In the genomic region with DNA sequence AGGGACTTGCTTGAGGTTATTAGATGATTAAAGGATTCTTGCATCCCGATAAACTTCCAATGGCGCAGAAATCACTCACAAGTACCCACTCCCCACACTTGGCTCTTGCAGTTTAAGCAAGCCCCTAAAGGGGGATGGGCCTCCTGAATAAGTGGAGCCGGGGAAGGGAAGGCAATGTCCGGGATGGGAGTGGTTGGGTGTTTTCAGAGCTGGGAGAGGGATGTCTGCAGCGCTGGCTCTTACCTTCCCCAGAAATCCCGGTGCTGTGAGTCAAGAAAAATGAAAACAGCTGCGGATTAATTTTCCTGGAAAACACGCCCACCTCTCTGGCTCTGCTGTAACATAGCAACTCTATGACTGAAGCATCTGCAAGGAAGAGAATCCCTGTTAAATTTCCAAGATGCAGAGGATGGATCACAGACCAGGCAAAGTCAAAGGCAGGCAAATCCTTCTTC, we compare ENCODE assay signal across 9 mouse cellular contexts. TPM values are rescaled to one million over a fixed set of nuclear protein-coding genes. Genes with fewer than 3 reads are reported as not detected.
DNase-seq lines count a peak whose midpoint lies in the region; ATAC-seq lines count a peak whose summit lies in the region.
"Had no signal": no experiment of that assay in that cellular context is flagged by ENCODE, and none has a peak within 500 bp of the region (broad histone marks: within the 10 kb centered on the region; RNA-seq: fewer than 3 reads in every experiment).

A gene (minus strand): TSS at position 405 of the 455 bp plus-strand sequence.

- H3K4me3 ChIP-seq in liver, embryonic 16.5 days (ENCODE audit: low read depth, low read length): no peak within 1 kb of the TSS
- H3K4me3 ChIP-seq in stomach, embryonic 16.5 days (replicated peaks; ENCODE audit: low read length): peak within 1 kb of the TSS; percentile 47
- H3K4me3 ChIP-seq: myocyte had no signal

- no peaks in the 10 kb centered on the region; the same call in 1 of the 2 replicates for H3K27me3 ChIP-seq in liver, embryonic 16.5 days (ENCODE audit: control insufficient read depth, insufficient read depth, low read depth, low read length)
- H3K27me3 ChIP-seq in stomach, embryonic 16.5 days (ENCODE audit: control insufficient read depth, insufficient read depth, low read length): no peaks in the 10 kb centered on the region

- no peaks in the 10 kb centered on the region for H3K4me1 ChIP-seq in liver, embryonic 16.5 days (ENCODE audit: control insufficient read depth, low read depth, low read length)
- 0 out of 2 replicates have a peak, but pooled peaks cover 4% of the 10 kb centered on the region for H3K4me1 ChIP-seq in stomach, embryonic 16.5 days (ENCODE audit: control insufficient read depth, insufficient read depth, low read length)

- no peak within 1 kb of the TSS for H3K27ac ChIP-seq in liver, embryonic 16.5 days (ENCODE audit: low read length)
- peak within 1 kb of the TSS; percentile 42; the same call in 1 of the 2 replicates for H3K27ac ChIP-seq in stomach, embryonic 16.5 days (ENCODE audit: low read length)

- H3K9ac ChIP-seq in liver, embryonic 16.5 days (ENCODE audit: low read depth, low read length): no peak within 1 kb of the TSS
- peak within 1 kb of the TSS; percentile 62 for H3K9ac ChIP-seq in stomach, embryonic 16.5 days (ENCODE audit: low read length)

- DNase-seq in adrenal gland, adult 8-10 months: no peak
- DNase-seq in adrenal gland, adult 18-20 months (ENCODE audit: low spot score in 2 of 2): no peak
- peak; percentile 23 for DNase-seq in right cerebral cortex, adult 18-20 months
- DNase-seq in right cerebral cortex, postnatal 14 days: no peak
- DNase-seq in heart, postnatal 4 days: peak; percentile 9
- DNase-seq in spleen, adult 12 weeks (ENCODE audit: low spot score): no peak

- ATAC-seq in liver, embryonic 16.5 days (ENCODE audit: low read depth): no peak
- ATAC-seq in stomach, embryonic 16.5 days (ENCODE audit: insufficient read depth, low FRiP score): peak; percentile 44; the same call in 1 of the 2 replicates

- no peaks in the 10 kb centered on the region for H3K36me3 ChIP-seq in liver, embryonic 16.5 days (ENCODE audit: control insufficient read depth, insufficient read depth)
- H3K36me3 ChIP-seq in stomach, embryonic 16.5 days (ENCODE audit: control insufficient read depth, insufficient read depth, low read length): no peaks in the 10 kb centered on the region

- 1% methylated on average over 8 of the region's 8 CpGs for WGBS in liver, embryonic 16.5 days (ENCODE audit: insufficient replicate concordance)
- WGBS in stomach, embryonic 16.5 days: under 1% methylated on average over 8 of the region's 8 CpGs

- H3K4me2 ChIP-seq in liver, embryonic 16.5 days (ENCODE audit: low read depth, low read length): 0 out of 2 replicates have a peak within 1 kb of the TSS, but pooled peaks have one; percentile 6
- peak within 1 kb of the TSS; percentile 83 for H3K4me2 ChIP-seq in stomach, embryonic 16.5 days (ENCODE audit: low read depth, low read length)

- no peaks in the 10 kb centered on the region for H3K9me3 ChIP-seq in liver, embryonic 16.5 days (replicated peaks; ENCODE audit: control insufficient read depth, low read length)
- no peaks in the 10 kb centered on the region for H3K9me3 ChIP-seq in stomach, embryonic 16.5 days (replicated peaks; ENCODE audit: control insufficient read depth, low read length)

RNA-seq across cellular contexts. Expression of the gene that starts here (rescaled TPM):
- total RNA-seq in adrenal gland, adult 8-10 months (2022): 10 to 100 TPM; 14.1 to 23.1 (median 19.1) TPM
- 10 to 100 TPM in 1 of 2 experiments, 1 to 10 TPM in 1; 9.6 to 10.9 TPM for total RNA-seq in adrenal gland, adult 18-20 months (2021)
- total RNA-seq in heart, postnatal 4 days (2021): 1 to 10 TPM; 7.8 to 8.0 TPM
- 3.1 and 4.1 TPM in 2 replicates for polyA plus RNA-seq in liver, embryonic 16.5 days (2015; fragmentation: Nextera tagmentation; extraction: Ambion mirVana)
- 30.5 and 40.5 TPM in 2 replicates for polyA plus RNA-seq in stomach, embryonic 16.5 days (2015; fragmentation: Nextera tagmentation; extraction: Ambion mirVana)

Comparison
In these comparisons a context has a peak if more than half of its experiments do, and no peak if none do; other contexts are left out.
1. DNase-seq: peak in right cerebral cortex, adult 18-20 months (single experiment) and heart, postnatal 4 days (single experiment); none in adrenal gland, adult 8-10 months (single experiment), adrenal gland, adult 18-20 months (0 of 2), right cerebral cortex, postnatal 14 days (single experiment) and spleen, adult 12 weeks (single experiment).